Mouse (Mus musculus): ENCODE measurements around the gene Ppp1r13l. TPM values are rescaled to one million over a fixed set of nuclear protein-coding genes. Genes with fewer than 3 reads are reported as not detected.

The Ppp1r13l gene
- polyA plus RNA-seq, 1 experiment from 2014 or later = 12.6 TPM

DNA sequence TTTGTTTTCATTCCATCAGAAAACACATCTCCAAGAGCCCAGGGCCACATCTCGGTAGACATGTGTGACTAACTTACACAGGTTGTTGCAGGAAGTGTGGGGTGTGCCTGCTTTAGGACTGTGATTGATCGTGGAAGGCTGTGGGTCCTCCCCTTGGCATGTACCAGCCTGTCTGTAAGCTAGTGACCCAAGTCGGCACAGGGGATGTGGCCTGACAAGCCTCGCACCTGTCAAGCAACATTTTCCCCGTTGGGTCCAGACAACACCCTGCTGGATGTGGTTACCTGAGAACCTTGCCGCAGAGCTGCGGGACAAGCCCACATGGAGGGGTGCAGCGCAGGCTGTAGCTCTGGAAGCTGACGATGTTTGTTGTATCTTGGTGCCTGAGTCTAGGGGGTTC is 37.1 kb upstream of the Ppp1r13l start:
- Histone ChIP-seq H3K9ac (no peak overlapping the region), H3K4me3 (no peak overlapping the region), H3K36me3 (no peaks in the 10 kb centered on the region), H3K27me3 (peaks cover 24% of the 10 kb centered on the region), H3K27ac (no peak overlapping the region), H3K4me1 (peaks cover 27% of the 10 kb centered on the region), H3K9me3 (no peaks in the 10 kb centered on the region), H3K4me2 (0 out of 2 replicates have a peak overlapping the region, but pooled peaks have one; percentile 5)
- WGBS = 49% methylated on average over 9 of the region's 9 CpGs
- ATAC-seq (ENCODE audit: insufficient number of reproducible peaks, insufficient read depth, low FRiP score, low TSS enrichment, low read depth) = no peak

GRCm38 (mm10) chr7:19324221-19324620 is 35.3 kb upstream of the Ppp1r13l start:
- Histone ChIP-seq H3K27me3 (peaks cover 9% of the 10 kb centered on the region; the same call in 1 of the 2 replicates), H3K4me1 (peaks cover 30% of the 10 kb centered on the region), H3K4me2 (no peak overlapping the region), H3K4me3 (no peak overlapping the region), H3K9ac (no peak overlapping the region), H3K36me3 (no peaks in the 10 kb centered on the region), H3K9me3 (no peaks in the 10 kb centered on the region), H3K27ac (no peak overlapping the region)
- ATAC-seq (ENCODE audit: insufficient number of reproducible peaks, insufficient read depth, low FRiP score, low TSS enrichment, low read depth) = no peak
- WGBS = 87% methylated on average over 11 of the region's 11 CpGs

GRCm38 (mm10) chr7:19325262-19326199 is 34.0 kb upstream of the Ppp1r13l start:
- H3K27ac ChIP-seq = no peak overlapping the region
- peak overlapping the region; percentile 48; the same call in 1 of the 2 replicates for H3K4me3 ChIP-seq
- no peaks in the 10 kb centered on the region for H3K9me3 ChIP-seq
- peaks cover 5% of the 10 kb centered on the region; the same call in 1 of the 2 replicates for H3K27me3 ChIP-seq
- H3K36me3 ChIP-seq = no peaks in the 10 kb centered on the region
- H3K9ac ChIP-seq = peak overlapping the region; percentile 67; the same call in 1 of the 2 replicates
- peaks cover 21% of the 10 kb centered on the region for H3K4me1 ChIP-seq
- WGBS = 73% methylated on average over 21 of the region's 21 CpGs
- peak overlapping the region; percentile 73 for H3K4me2 ChIP-seq
- ATAC-seq (ENCODE audit: insufficient number of reproducible peaks, insufficient read depth, low FRiP score, low TSS enrichment, low read depth) = no peak

- Histone ChIP-seq H3K9ac (peak overlapping the region; percentile 67), H3K4me3 (peak overlapping the region; percentile 48), H3K4me2 (peak overlapping the region; percentile 73), H3K27ac (peak overlapping the region; percentile 64), H3K27me3 (peaks cover 5% of the 10 kb centered on the region), H3K4me1 (peaks cover 20% of the 10 kb centered on the region), H3K9me3 (no peaks in the 10 kb centered on the region), H3K36me3 (no peaks in the 10 kb centered on the region)
- under 1% methylated on average over 20 of the region's 20 CpGs for WGBS
- ATAC-seq (ENCODE audit: insufficient number of reproducible peaks, insufficient read depth, low FRiP score, low TSS enrichment, low read depth) = no peak
Observed at GRCm38 (mm10) chr7:19326359-19326758, 33.2 kb upstream of the Ppp1r13l start.

- peaks cover 20% of the 10 kb centered on the region for H3K4me1 ChIP-seq
- H3K9ac ChIP-seq = peak overlapping the region; percentile 67
- peak overlapping the region; percentile 64 for H3K27ac ChIP-seq
- peak overlapping the region; percentile 73 for H3K4me2 ChIP-seq
- ATAC-seq (ENCODE audit: insufficient number of reproducible peaks, insufficient read depth, low FRiP score, low TSS enrichment, low read depth) = peak; percentile 40; the same call in 1 of the 2 replicates
- no peaks in the 10 kb centered on the region for H3K9me3 ChIP-seq
- H3K4me3 ChIP-seq = peak overlapping the region; percentile 48
- no peaks in the 10 kb centered on the region for H3K36me3 ChIP-seq
- peaks cover 5% of the 10 kb centered on the region for H3K27me3 ChIP-seq
- WGBS = under 1% methylated on average over 22 of the region's 22 CpGs
Observed at GRCm38 (mm10) chr7:19327128-19327527, 32.4 kb upstream of the Ppp1r13l start.

- peak overlapping the region; percentile 67; the same call in 1 of the 2 replicates for H3K9ac ChIP-seq
- H3K4me2 ChIP-seq = 0 out of 2 replicates have a peak overlapping the region, but pooled peaks have one; percentile 73
- H3K36me3 ChIP-seq = no peaks in the 10 kb centered on the region
- no peak for ATAC-seq (ENCODE audit: insufficient number of reproducible peaks, insufficient read depth, low FRiP score, low TSS enrichment, low read depth)
- no peaks in the 10 kb centered on the region; the same call in none of the 2 replicates for H3K27me3 ChIP-seq
- H3K4me3 ChIP-seq = no peak overlapping the region; the same call in 1 of the 2 replicates
- 82% methylated on average over 5 of the region's 5 CpGs for WGBS
- H3K27ac ChIP-seq = no peak overlapping the region
- peaks cover 20% of the 10 kb centered on the region for H3K4me1 ChIP-seq
- no peaks in the 10 kb centered on the region for H3K9me3 ChIP-seq
Observed at GRCm38 (mm10) chr7:19327782-19328181, 31.8 kb upstream of the Ppp1r13l start.

DNA sequence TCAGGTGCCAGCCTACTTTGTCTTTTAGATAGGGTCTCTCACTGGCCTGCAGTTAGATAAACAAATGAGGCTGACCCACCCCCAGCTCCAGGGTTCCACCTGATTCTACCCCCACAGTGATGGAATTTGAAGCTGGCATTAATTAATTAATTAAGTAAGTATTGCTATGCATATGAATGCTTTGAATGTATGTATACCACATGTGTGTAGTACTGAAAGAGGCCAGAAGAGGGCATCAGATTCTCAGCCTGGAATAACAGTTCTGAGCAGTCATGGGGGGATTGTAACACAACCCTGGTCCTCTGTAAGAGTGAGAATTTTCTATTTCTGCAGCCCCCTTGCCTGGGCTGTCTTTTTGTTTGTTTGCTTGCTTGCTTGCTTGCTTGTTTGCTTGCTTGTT is 31.1 kb upstream of the Ppp1r13l start:
- no peak overlapping the region for H3K27ac ChIP-seq
- H3K27me3 ChIP-seq = no peaks in the 10 kb centered on the region; the same call in none of the 2 replicates
- no peak overlapping the region for H3K4me2 ChIP-seq
- H3K9ac ChIP-seq = no peak overlapping the region
- no peak overlapping the region for H3K4me3 ChIP-seq
- no peaks in the 10 kb centered on the region for H3K9me3 ChIP-seq
- H3K4me1 ChIP-seq = peaks cover 20% of the 10 kb centered on the region
- ATAC-seq (ENCODE audit: insufficient number of reproducible peaks, insufficient read depth, low FRiP score, low TSS enrichment, low read depth) = no peak
- no peaks in the 10 kb centered on the region for H3K36me3 ChIP-seq

DNA sequence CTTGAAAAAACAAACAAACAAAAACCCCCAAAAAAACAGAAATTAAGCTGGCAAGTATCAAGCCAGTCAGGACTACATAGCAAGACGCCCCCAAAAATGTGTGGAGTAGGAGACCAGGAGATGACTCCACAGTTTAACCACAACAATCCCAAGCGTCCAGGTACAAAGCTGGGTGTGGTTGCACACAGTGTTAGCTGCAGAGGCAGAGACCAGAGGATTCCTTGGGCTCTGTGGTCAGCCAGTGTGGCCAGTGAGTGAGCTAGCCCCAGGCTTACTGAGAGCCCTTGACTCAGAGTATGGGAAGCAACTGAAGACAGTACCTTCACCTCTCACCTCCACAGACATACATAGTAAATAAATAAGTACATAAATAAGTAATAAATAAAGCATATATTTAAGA is 27.6 kb upstream of the Ppp1r13l start:
- H3K4me3 ChIP-seq = no peak overlapping the region
- H3K9ac ChIP-seq = no peak overlapping the region
- H3K4me1 ChIP-seq = peaks cover 9% of the 10 kb centered on the region
- no peaks in the 10 kb centered on the region for H3K36me3 ChIP-seq
- no peaks in the 10 kb centered on the region; the same call in none of the 2 replicates for H3K27me3 ChIP-seq
- WGBS = 63% methylated on average over 2 of the region's 2 CpGs
- H3K4me2 ChIP-seq = no peak overlapping the region
- no peaks in the 10 kb centered on the region for H3K9me3 ChIP-seq
- ATAC-seq (ENCODE audit: insufficient number of reproducible peaks, insufficient read depth, low FRiP score, low TSS enrichment, low read depth) = no peak
- no peak overlapping the region for H3K27ac ChIP-seq

DNA sequence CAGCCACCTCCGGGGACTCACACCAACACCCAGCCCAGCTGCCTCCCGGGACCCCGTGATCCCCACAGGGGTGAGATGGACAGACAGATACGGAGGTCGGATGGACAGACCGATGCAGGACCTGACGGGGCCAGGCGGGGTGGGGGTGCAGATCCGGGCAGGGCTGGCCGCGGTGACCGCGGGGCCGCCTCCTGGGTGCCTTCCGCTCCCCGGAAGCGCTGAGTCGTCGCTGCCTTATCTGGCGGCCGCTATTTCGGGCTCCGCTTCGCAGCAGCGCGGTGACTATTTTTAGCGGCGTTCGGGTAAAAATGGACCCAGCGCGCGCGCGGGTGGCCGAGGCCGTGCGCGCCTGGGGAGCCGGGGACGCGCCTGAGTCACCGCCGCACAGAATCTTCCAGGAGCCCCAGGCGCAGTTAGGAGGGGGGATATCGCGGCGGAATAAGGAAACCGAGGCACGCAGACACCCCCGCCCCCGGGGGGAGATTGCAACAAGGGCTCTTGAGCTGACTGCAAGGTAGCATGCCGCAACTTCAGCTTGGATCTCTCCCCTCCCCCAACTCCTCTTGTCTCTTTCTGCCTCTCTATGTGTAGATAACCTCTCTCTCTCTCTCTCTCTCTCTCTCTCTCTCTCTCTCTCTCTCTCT is 26.7 kb upstream of the Ppp1r13l start:
- Histone ChIP-seq H3K9me3 (no peaks in the 10 kb centered on the region), H3K4me2 (peak overlapping the region; percentile 85), H3K27ac (no peak overlapping the region), H3K4me3 (peak overlapping the region; percentile 61), H3K36me3 (no peaks in the 10 kb centered on the region), H3K27me3 (no peaks in the 10 kb centered on the region; the same call in none of the 2 replicates), H3K9ac (peak overlapping the region; percentile 82), H3K4me1 (peaks cover under 1% of the 10 kb centered on the region)
- ATAC-seq (ENCODE audit: insufficient number of reproducible peaks, insufficient read depth, low FRiP score, low TSS enrichment, low read depth) = no peak
- WGBS = 1% methylated on average over 52 of the region's 52 CpGs

DNA sequence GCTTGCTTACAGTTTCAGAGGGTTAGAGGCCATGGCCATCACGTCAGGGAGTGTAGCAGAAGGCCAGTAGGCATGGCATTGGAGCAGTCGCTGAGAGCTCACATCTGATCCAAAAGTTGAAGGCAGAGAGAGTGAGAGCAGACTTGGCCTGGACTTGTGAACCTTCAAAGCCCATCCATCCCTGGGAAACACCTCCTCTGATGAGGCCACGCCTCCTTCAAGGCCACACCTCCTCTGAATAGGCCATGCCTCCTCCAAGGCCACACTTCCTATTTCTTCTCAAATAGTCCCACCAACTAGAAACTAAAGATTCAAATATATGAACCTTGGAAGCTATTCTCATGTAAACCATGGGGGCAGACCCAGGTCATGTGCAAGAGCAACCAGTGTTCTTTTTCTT is 24.0 kb upstream of the Ppp1r13l start:
- Histone ChIP-seq H3K27ac (no peak overlapping the region), H3K4me1 (no peaks in the 10 kb centered on the region), H3K9ac (no peak overlapping the region), H3K4me3 (no peak overlapping the region), H3K27me3 (no peaks in the 10 kb centered on the region; the same call in none of the 2 replicates), H3K4me2 (no peak overlapping the region), H3K9me3 (no peaks in the 10 kb centered on the region), H3K36me3 (no peaks in the 10 kb centered on the region)
- ATAC-seq (ENCODE audit: insufficient number of reproducible peaks, insufficient read depth, low FRiP score, low TSS enrichment, low read depth) = no peak
- 47% methylated on average over 3 of the region's 3 CpGs for WGBS

DNA sequence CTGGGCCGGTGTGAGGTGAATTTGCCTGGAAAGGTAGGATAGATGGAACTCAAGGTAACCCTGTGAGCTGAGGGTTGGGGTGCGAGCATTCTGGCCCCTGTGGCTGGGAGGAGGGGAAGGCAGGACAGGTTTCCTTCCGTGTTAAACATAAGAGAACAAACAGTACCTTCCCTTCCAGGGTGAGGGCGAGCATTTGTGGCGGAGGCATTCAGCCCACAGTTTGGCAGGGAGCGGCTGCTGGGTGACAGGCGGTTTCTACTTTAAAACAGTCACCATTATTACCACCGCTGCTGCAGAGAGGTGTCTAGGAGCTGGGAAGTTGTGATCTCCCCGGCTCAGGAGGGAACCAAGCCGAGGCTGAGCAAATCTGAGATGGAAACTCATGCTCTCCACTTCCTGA is 22.4 kb upstream of the Ppp1r13l start:
- peaks cover 13% of the 10 kb centered on the region for H3K27me3 ChIP-seq
- no peak overlapping the region for H3K9ac ChIP-seq
- WGBS = 70% methylated on average over 10 of the region's 10 CpGs
- H3K27ac ChIP-seq = no peak overlapping the region
- no peaks in the 10 kb centered on the region for H3K36me3 ChIP-seq
- no peaks in the 10 kb centered on the region for H3K9me3 ChIP-seq
- H3K4me3 ChIP-seq = no peak overlapping the region
- H3K4me1 ChIP-seq = peaks cover 11% of the 10 kb centered on the region
- ATAC-seq (ENCODE audit: insufficient number of reproducible peaks, insufficient read depth, low FRiP score, low TSS enrichment, low read depth) = no peak
- H3K4me2 ChIP-seq = no peak overlapping the region

All from embryonic facial prominence, embryonic 13.5 days (tissue).